Mouse (Mus musculus) kidney, embryonic 15.5 days (tissue): ENCODE measurements around the gene Hoxb8. TPM values are rescaled to one million over a fixed set of nuclear protein-coding genes. Genes with fewer than 3 reads are reported as not detected.

Source experiments
- ATAC-seq: fragments of 200-750 bp; cut with Nextera tagmentation; replicated peaks from 2 replicates; pipeline ENCODE4 v1.8.0; 2017; ENCODE audit warnings: moderate TSS enrichment; ENCODE audit not compliant: low FRiP score
- H3K27ac ChIP-seq: fragments of 300-500 bp; sonication (generic); 2 replicates; pipeline ENCODE4 v1.5.1; 2015; ENCODE audit warnings: mild to moderate bottlenecking, inconsistent platforms
- H3K27me3 ChIP-seq: fragments of 300-500 bp; sonication (generic); 2 replicates; pipeline ENCODE4 v1.6.1; 2015; ENCODE audit warnings: inconsistent platforms
- H3K36me3 ChIP-seq: fragments of 300-500 bp; sonication (generic); 2 replicates; pipeline ENCODE4 v1.6.1; 2015; ENCODE audit warnings: inconsistent platforms
- H3K4me1 ChIP-seq: fragments of 300-500 bp; sonication (generic); 2 replicates; pipeline ENCODE4 v1.6.1; 2015; ENCODE audit warnings: inconsistent platforms
- H3K4me2 ChIP-seq: fragments of 300-500 bp; sonication (generic); 2 replicates; pipeline ENCODE4 v1.6.1; 2015; ENCODE audit warnings: moderate library complexity, mild to moderate bottlenecking, inconsistent platforms
- H3K4me3 ChIP-seq: fragments of 300-500 bp; sonication (generic); replicated peaks from 2 replicates; pipeline ENCODE4 v1.5.1; 2015; ENCODE audit warnings: mild to moderate bottlenecking, inconsistent platforms
- H3K9ac ChIP-seq: fragments of 300-500 bp; sonication (generic); 2 replicates; pipeline ENCODE4 v1.6.1; 2015; ENCODE audit warnings: mild to moderate bottlenecking, inconsistent platforms
- H3K9me3 ChIP-seq: fragments of 300-500 bp; sonication (generic); replicated peaks from 2 replicates; pipeline ENCODE4 v1.6.1; 2016; ENCODE audit warnings: inconsistent platforms
- WGBS: fragments of 180-500 bp; shearing (Covaris S2); methylation state at CpG from one replicate; pipeline ENCODE4 v1.1.7; 2015; ENCODE audit warnings: mixed read lengths; 5-methylcytosine and 5-hydroxymethylcytosine counted together
- polyA plus RNA-seq: library from polyadenylated mRNA; unstranded; fragments of >200 nt; fragmentation: Nextera tagmentation; extraction: Ambion mirVana; gene quantifications from 2 replicates; pipeline ENCODE4 v1.2.1, GENCODE M21; 2015

Gene Hoxb8
- polyA plus RNA-seq = 8.9 and 9.8 TPM in 2 replicates

DNA sequence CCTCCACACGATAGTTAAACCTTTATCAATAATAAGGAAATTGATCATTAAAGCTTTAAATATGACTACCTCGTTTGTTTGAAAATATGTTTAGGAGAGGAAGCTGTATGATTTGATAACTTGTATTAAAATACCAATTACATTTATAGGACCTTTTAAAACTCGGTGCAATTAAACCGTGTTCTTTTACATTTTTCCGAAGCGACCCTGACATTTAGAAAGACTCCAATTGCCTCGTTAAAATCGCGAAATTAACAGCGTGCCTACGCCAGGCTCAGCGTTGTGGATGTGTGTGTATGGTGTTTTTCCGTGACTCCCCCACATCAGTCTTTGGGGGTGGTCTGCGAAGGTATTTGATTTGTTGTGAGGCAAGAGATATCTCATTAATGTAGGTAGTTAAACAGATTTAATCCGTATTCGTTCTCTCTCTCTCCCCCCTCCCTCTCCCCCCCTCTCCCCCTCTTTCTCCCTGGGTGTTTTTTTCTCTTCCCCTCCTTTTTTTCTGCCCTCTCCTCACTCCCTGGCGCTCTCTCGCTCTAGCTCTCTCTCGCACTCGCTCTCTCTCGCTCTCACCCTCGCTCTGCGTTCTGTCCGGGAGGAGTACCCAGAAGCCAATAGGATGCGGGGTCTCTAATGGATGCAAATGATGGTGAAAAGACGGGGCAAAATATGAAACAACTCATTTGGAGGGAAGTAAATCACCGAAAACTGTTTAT lies at the start of gene Hoxb8:
Gene Hoxb8 (plus strand): TSS at position 51 of the 716 bp plus-strand sequence.
- H3K4me1 ChIP-seq = peaks cover 49% of the 10 kb centered on the region
- under 1% methylated on average over 27 of the region's 27 CpGs for WGBS
- peak within 1 kb of the TSS; percentile 100 for H3K27ac ChIP-seq
- peak within 1 kb of the TSS; percentile 80 for H3K4me3 ChIP-seq
- peaks cover 3% of the 10 kb centered on the region; the same call in 1 of the 2 replicates for H3K27me3 ChIP-seq
- no peak for ATAC-seq
- peak within 1 kb of the TSS; percentile 90 for H3K4me2 ChIP-seq
- H3K36me3 ChIP-seq = no peaks in the 10 kb centered on the region
- H3K9me3 ChIP-seq = no peaks in the 10 kb centered on the region
- H3K9ac ChIP-seq = peak within 1 kb of the TSS; percentile 96

DNA sequence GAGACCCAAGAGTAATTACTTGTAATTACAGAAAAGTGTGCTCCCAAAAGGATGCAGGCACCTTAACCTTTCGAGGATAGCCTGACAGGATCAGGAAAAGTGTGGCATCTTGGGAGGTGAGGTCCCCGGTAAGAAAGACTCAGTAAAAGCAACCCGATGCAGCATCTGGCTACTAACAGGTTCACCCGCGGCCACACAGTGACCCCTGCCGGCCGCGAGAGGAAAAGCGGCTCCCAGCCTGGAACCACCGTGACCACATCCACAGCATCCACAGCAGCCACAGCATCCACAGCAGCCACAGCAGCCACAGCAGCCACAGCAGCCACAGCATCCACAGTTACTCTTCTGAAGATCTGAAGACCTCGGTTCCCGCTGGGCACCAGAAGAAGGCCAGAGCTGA lies 46.8 kb upstream of the Hoxb8 start:
- H3K36me3 ChIP-seq = no peaks in the 10 kb centered on the region
- no peak for ATAC-seq
- H3K27me3 ChIP-seq = peaks cover 48% of the 10 kb centered on the region
- under 1% methylated on average over 12 of the region's 12 CpGs for WGBS
- no peak overlapping the region for H3K4me3 ChIP-seq
- no peaks in the 10 kb centered on the region for H3K4me1 ChIP-seq
- no peak overlapping the region for H3K9ac ChIP-seq
- H3K9me3 ChIP-seq = no peaks in the 10 kb centered on the region
- H3K27ac ChIP-seq = no peak overlapping the region
- H3K4me2 ChIP-seq = no peak overlapping the region

DNA sequence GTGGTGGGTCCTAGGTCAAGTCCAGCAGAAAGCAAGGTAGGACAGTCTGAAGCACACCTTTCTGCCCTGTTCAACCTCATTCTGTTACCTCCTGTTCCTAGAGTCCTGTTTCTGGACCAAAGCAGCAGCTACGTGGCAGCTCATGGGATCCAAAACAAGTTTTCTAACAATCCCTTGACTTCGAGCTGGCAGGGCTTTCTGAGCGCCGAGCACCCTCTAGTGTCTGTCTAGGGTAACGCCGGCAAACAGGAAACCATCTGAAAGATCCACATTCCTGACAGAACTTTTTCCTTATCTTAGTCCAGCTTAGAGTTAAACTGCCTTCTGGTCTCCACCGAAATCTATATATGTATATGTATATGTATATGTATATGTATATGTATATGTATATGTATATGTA lies 41.5 kb upstream of the Hoxb8 start:
- Histone ChIP-seq H3K27me3 (peaks cover 16% of the 10 kb centered on the region), H3K4me2 (peak overlapping the region; percentile 22; the same call in 1 of the 2 replicates), H3K4me1 (0 out of 2 replicates have a peak, but pooled peaks cover 2% of the 10 kb centered on the region), H3K9me3 (no peaks in the 10 kb centered on the region), H3K4me3 (no peak overlapping the region), H3K9ac (no peak overlapping the region), H3K27ac (no peak overlapping the region), H3K36me3 (no peaks in the 10 kb centered on the region)
- no peak for ATAC-seq
- WGBS = under 1% methylated on average over 7 of the region's 7 CpGs

DNA sequence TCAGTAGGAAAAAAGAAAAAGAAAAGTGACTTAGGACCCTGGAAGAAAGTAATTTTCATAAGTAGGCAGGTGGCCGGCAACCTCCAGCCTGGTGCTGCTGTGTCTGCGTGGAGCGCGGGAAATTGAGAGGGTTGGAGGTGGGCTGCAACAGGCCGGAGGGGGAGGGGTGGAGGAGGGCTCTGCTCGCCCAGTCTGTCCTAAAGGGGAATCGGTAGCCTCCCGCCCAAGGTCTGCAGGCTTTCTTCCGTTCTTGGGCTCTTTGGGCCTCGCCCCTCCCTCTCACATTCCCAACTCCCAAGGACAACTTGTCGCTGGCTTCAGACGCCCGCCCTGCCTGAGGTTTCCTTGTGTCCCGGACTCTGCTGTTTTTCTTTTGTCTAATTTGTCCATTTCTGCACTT lies 30.8 kb upstream of the Hoxb8 start:
- Histone ChIP-seq H3K27me3 (0 out of 2 replicates have a peak, but pooled peaks cover 2% of the 10 kb centered on the region), H3K4me2 (peak overlapping the region; percentile 67), H3K4me3 (peak overlapping the region; percentile 80), H3K9ac (peak overlapping the region; percentile 88), H3K27ac (peak overlapping the region; percentile 95), H3K4me1 (peaks cover 46% of the 10 kb centered on the region), H3K9me3 (no peaks in the 10 kb centered on the region), H3K36me3 (no peaks in the 10 kb centered on the region)
- WGBS = 0% methylated on average over 14 of the region's 14 CpGs
- ATAC-seq = peak; percentile 87

DNA sequence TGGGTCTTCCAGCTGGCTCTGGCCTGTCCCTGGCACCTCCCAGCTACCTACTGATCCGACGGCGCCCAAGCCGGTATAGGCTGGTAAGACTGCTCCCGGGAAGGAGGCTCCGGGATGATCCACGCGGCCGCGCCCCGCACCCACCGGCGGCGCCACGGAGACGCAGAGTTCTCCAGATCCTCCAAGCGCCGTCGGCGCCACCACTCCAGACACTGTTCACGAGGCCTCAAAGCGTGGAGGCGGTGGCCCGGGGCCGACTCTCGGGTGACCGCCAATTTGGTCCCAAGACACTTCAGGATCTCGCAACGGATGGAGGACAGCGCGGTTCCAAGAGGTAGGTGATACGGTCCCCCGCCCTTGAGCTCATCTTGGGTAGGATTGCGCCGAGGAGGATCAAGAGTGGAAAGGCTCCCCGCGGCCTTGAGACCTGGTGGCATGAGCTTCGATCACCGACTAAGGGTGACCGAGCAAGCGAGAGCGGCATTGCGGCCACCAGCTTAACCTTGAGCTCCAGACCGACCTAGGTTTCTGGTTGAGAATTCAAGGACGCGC lies 30.1 kb upstream of the Hoxb8 start:
- H3K27me3 ChIP-seq = 0 out of 2 replicates have a peak, but pooled peaks cover 3% of the 10 kb centered on the region
- H3K27ac ChIP-seq = peak overlapping the region; percentile 95
- peaks cover 52% of the 10 kb centered on the region for H3K4me1 ChIP-seq
- no peaks in the 10 kb centered on the region for H3K9me3 ChIP-seq
- H3K4me3 ChIP-seq = peak overlapping the region; percentile 80
- H3K36me3 ChIP-seq = no peaks in the 10 kb centered on the region
- H3K9ac ChIP-seq = peak overlapping the region; percentile 88
- 1% methylated on average over 46 of the region's 46 CpGs for WGBS
- peak; percentile 57 for ATAC-seq
- H3K4me2 ChIP-seq = peak overlapping the region; percentile 67

DNA sequence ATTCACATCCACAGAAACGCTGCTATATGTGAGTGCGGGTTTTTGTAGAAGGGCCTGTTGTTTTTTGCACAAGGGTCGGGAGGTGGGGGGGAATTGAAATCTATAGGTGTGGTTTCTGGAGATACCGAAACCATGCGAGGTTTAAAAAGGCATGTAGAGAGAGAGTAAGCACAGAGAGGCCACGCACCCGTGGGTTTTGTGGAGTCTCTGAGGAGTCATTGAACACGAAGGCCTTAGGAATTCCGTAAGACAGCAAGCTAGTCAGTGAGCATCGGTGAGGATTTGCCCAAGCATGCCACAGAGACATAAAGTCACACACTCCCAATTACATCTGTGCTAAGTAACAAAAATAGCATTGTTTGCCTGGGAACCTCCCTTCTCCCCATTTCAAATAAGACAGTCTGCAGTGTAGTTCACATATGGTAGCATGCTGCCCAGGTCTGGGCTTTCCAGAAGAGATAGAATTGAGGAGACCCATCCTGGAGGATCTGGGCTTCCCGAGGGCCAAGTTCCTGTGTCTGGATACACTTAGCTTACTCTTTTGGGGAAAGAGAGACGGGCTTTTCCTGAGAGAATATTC lies 29.1 kb upstream of the Hoxb8 start:
- peak overlapping the region; percentile 88 for H3K9ac ChIP-seq
- peak overlapping the region; percentile 95 for H3K27ac ChIP-seq
- no peaks in the 10 kb centered on the region for H3K9me3 ChIP-seq
- H3K4me1 ChIP-seq = peaks cover 62% of the 10 kb centered on the region
- H3K4me3 ChIP-seq = peak overlapping the region; percentile 80
- peak overlapping the region; percentile 67 for H3K4me2 ChIP-seq
- no peak for ATAC-seq
- no peaks in the 10 kb centered on the region for H3K36me3 ChIP-seq
- H3K27me3 ChIP-seq = 0 out of 2 replicates have a peak, but pooled peaks cover 3% of the 10 kb centered on the region
- 5% methylated on average over 12 of the region's 12 CpGs for WGBS

DNA sequence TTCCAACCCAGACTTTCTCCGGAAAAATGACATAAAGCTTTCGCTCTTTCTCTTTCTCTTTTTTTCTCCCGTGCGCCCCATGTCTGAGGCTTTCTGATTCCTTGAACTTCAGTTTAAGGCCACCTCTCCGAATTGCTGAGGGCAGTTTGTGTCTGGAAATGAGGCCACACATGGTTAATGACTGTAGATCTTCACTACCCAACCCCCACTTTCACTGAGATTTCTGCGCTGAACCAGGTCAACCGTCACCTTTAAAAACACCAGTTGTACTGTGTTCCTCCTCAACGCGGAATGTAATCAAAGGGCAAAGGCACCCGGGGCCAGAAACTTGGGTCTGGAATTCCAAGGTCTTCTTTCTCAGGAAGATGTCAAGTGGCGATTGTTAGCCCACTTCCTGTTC lies 27.5 kb upstream of the Hoxb8 start:
- Histone ChIP-seq H3K27ac (peak overlapping the region; percentile 95), H3K9ac (peak overlapping the region; percentile 88), H3K4me1 (peaks cover 78% of the 10 kb centered on the region), H3K4me3 (peak overlapping the region; percentile 80), H3K9me3 (no peaks in the 10 kb centered on the region), H3K27me3 (0 out of 2 replicates have a peak, but pooled peaks cover 3% of the 10 kb centered on the region), H3K36me3 (no peaks in the 10 kb centered on the region), H3K4me2 (peak overlapping the region; percentile 67)
- 2% methylated on average over 11 of the region's 11 CpGs for WGBS
- no peak for ATAC-seq

DNA sequence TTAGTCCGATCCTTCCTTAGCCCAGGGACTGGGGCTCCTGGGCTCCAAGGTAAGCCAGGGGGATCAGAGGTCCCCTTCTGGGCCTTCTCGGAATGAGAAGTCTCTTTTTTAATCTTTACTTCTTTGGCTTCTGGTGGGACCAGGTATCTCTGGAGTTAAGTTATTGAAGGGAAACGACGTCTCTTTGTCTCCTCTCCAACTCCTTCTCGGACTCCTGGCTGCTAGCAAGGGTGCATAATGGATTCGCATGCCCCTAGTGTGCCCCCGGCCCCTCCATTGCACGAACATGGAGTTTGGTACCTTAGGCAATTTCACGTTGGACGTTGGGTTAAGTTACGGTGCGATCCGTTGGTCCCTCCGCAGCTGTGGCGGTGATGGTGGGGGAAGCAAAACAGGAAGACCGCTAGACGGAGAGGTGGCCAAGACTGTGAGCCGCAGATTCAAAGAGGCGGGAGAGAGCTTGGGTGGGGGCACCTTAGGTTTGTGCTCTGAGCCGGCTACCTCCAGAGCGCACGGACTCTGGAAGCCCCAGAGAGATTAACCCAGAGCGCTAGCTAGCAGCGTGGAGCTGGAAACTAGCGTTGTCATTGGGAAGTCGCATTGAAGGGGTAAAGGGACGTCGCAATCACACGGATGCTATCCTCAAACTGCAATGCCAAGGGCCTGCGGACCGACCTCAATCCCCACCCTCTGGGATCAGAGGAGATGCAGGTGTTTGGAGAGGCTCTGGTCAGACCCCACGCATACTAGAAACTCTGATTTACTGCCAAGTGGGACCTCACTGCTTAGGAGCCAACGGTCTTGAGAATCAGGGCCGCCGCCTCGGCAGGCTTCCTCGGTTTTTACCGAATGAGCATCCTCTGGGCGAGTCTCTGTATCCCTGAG lies 26.4 kb upstream of the Hoxb8 start:
- peak overlapping the region; percentile 80 for H3K4me3 ChIP-seq
- no peaks in the 10 kb centered on the region for H3K36me3 ChIP-seq
- no peak for ATAC-seq
- H3K27ac ChIP-seq = peak overlapping the region; percentile 95
- 6% methylated on average over 39 of the region's 39 CpGs for WGBS
- 0 out of 2 replicates have a peak, but pooled peaks cover 3% of the 10 kb centered on the region for H3K27me3 ChIP-seq
- H3K9ac ChIP-seq = peak overlapping the region; percentile 39
- H3K9me3 ChIP-seq = no peaks in the 10 kb centered on the region
- H3K4me2 ChIP-seq = peak overlapping the region; percentile 67
- peaks cover 86% of the 10 kb centered on the region for H3K4me1 ChIP-seq

DNA sequence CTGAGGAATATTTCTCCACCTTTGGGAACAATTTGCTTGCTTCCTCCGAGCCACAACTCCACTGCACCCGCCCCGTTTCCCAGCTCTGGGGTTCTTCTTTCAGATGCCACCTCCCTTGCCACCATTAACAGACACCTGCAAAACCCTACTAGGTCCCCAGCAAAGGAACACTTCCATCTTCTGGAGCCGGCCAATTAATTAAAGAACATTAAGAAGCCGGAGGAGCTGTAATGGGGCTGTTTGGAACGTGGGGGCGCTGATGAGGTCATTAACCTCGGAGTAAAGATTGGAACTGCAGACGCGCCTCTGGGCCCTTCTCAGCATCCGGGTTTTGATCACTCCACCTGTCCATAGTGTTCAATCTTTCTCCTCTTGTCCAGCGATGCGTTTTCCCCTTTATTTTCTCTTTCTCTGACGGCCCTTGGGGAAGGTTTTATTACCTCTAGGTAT lies 25.7 kb upstream of the Hoxb8 start:
- 0 out of 2 replicates have a peak overlapping the region, but pooled peaks have one; percentile 12 for H3K9ac ChIP-seq
- peaks cover 86% of the 10 kb centered on the region for H3K4me1 ChIP-seq
- H3K4me2 ChIP-seq = peak overlapping the region; percentile 67
- H3K4me3 ChIP-seq = peak overlapping the region; percentile 80
- no peaks in the 10 kb centered on the region for H3K9me3 ChIP-seq
- 0 out of 2 replicates have a peak, but pooled peaks cover 3% of the 10 kb centered on the region for H3K27me3 ChIP-seq
- no peak for ATAC-seq
- H3K36me3 ChIP-seq = no peaks in the 10 kb centered on the region
- peak overlapping the region; percentile 95 for H3K27ac ChIP-seq
- WGBS = 22% methylated on average over 14 of the region's 14 CpGs

DNA sequence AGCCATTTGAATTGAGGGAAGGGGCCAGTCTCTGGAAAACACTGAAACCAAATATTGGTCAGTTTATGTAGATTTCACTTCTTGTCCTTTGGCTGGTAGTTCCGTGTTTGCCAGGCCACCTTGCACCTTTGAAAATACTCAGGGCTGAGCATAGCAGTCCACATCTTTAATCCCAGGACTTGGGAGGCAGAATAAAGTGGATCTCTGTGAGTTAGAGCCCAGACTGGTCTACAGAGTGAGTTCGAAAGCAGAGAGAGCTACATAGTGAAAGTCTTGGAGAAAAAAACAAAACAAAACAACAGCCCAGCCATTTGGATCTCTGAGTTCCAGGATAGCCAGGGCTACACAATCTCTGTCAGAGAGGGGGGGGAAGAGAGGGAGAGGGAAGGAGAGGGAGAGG lies 24.6 kb upstream of the Hoxb8 start:
- no peak overlapping the region for H3K9ac ChIP-seq
- 27% methylated on average over 2 of the region's 2 CpGs for WGBS
- peaks cover 96% of the 10 kb centered on the region for H3K4me1 ChIP-seq
- H3K4me2 ChIP-seq = peak overlapping the region; percentile 67
- H3K9me3 ChIP-seq = no peaks in the 10 kb centered on the region
- no peak for ATAC-seq
- 0 out of 2 replicates have a peak, but pooled peaks cover 3% of the 10 kb centered on the region for H3K27me3 ChIP-seq
- H3K27ac ChIP-seq = peak overlapping the region; percentile 95
- H3K36me3 ChIP-seq = peaks cover 5% of the 10 kb centered on the region; the same call in 1 of the 2 replicates
- H3K4me3 ChIP-seq = no peak overlapping the region

DNA sequence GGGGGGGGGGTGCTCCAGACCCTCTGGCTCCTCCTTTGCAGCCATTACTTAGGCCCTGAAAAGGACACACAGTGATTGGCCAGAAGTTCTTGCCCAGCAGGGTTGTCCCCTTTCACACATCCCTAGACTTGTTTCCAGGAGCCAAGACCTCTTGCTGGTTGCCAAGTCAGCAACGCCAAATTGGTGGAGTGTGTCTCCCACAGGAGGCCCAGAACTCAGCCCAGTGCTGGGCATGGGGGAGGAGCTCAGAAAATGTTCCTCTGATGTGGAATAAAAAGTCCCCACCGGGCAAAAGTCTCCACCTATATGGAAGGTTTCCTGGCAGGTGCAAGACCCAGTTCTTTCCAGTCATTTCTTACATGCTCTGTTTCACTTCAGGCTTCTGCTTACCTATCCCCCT lies 22.7 kb upstream of the Hoxb8 start:
- Histone ChIP-seq H3K9ac (no peak overlapping the region), H3K36me3 (peaks cover 17% of the 10 kb centered on the region), H3K27ac (peak overlapping the region; percentile 78), H3K4me2 (peak overlapping the region; percentile 67), H3K4me1 (peaks cover 99% of the 10 kb centered on the region), H3K9me3 (no peaks in the 10 kb centered on the region), H3K27me3 (0 out of 2 replicates have a peak, but pooled peaks cover 8% of the 10 kb centered on the region), H3K4me3 (no peak overlapping the region)
- 6% methylated on average over 2 of the region's 2 CpGs for WGBS
- ATAC-seq = 0 out of 2 replicates have a peak, but pooled peaks have one; percentile 33
